Mouse (Mus musculus) lung, adult 2 months (tissue): ENCODE results near the gene Olfr1368.

ENCODE experiments used
- CTCF ChIP-seq: fragments of 200-500 bp; IDR thresholded peaks from 2 replicates; pipeline ENCODE4 v1.5.1; 2011; ENCODE audit warnings: mild to moderate bottlenecking, low read length, control low read depth; ENCODE audit not compliant: insufficient read depth
- POLR2A ChIP-seq: fragments of 200-500 bp; IDR thresholded peaks from 2 replicates; pipeline ENCODE4 v1.6.1; 2011; ENCODE audit warnings: low read depth, mild to moderate bottlenecking, control low read depth, low read length, borderline replicate concordance; ENCODE audit errors: extremely low read depth

DNA sequence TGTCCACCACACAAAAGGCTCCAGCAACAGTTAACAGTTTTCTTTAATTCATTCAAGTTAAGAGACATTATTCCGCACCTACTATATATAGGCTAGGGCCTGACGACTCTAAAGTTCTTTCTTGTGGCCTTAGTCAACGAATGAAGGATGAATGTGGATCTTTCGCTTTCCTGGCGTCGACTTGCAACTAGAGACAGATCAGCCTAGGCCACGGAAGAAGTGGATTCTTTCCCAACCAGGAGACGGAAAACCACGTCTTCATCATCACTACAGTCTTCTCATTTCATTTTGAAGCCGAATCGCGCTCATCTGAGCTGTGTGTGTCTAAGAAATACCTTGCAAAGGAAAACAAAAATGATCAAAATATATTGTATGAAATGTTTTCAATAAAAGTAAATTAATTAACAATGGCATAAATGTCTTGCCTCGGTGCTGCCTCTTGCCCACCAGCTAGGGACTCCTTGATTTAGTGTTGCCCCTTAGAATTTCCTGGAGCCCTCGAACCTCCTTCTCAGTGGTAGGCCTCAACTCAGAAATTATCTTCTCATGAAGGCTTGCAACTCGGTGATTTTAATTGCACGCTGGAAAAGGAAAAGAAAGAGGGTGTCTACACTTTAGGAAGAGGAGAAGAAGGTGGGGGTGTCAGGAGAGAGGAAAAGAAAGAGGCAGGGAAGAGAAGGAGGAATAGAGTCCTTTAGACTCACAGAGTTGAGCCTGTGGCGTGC, 24.9 kb upstream of the Olfr1368 start:
- no peak for TF ChIP-seq CTCF
- no peak for TF ChIP-seq POLR2A
